Mouse (Mus musculus) brain, adult 2 months (tissue): Measurements from ENCODE around the gene Gm14743.
"Not testable (repeated sequence)": the region's sequence is repeated elsewhere in the genome, so short reads cannot be mapped to it uniquely, and the experiment has no call there.

Source experiments
- DNase-seq: peaks from one replicate; pipeline ENCODE4 v3.0.0; 2011; ENCODE audit warnings: low read depth, low spot score

Gm14743 gene

GRCm38 (mm10) chrX:78245821-78246220 is at the start of gene Gm14743:
Gene Gm14743, minus strand, starts transcription at chrX:78245921.
- not testable (repeated sequence) for DNase-seq

DNA sequence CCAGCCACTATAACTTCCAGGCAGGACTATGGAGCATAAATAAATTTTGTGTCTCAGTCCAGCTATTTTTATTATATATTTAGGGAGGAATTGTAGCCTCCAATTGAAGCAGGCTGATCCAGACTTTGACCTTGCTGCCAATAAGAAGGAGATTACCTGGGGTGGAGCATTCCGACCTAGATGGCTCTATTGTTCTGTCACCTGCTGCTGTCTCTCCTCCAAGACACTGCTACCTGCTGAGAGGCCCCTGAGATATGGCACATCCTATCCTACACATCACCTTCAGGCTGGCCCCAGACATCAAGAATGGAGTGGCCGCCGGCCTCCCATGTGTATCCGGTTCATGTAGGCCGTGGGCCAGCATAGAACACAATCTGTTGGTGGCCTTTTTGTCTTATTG is 42.9 kb downstream of the Gm14743 start:
- DNase-seq, result no peak

DNA sequence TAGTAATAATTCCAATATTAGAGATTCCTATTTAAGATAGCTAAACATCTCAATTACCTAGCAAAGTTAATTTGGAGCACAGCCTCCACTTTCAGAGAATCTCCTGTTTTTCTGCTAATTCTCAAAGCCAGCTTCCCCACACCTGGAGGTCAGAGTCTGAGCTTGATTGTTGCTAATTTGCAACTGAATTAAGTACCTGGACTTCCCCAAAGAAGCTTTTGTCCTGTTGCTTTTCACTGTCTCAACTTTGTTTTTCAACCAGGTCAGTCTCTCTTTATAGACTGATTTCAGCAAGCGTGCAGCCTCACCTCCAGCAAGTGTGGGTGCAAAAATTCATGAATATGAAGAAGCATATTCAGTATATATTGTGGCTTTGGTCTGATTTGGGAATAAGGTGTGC is 43.5 kb downstream of the Gm14743 start:
- DNase-seq, result not testable (repeated sequence)
